Mouse (Mus musculus) heart, embryonic 10.5 days (tissue): ENCODE measurements at regions not wholly inside any gene's neighbourhood (a gene's known extent, or its start where the extent isn't known, plus 50 kb on each side); places are given as distances from the start of the nearest gene placed in this dataset.

Experiments used
- DNase-seq: peaks from one replicate; pipeline ENCODE4 v3.0.0-alpha.2; 2017; ENCODE audit warnings: low spot score
- H3K27ac ChIP-seq: fragments of 300-500 bp; sonication (generic); 2 replicates; pipeline ENCODE4 v1.5.1; 2016; ENCODE audit warnings: mild to moderate bottlenecking
- H3K27me3 ChIP-seq: fragments of 300-500 bp; sonication (generic); 2 replicates; pipeline ENCODE4 v1.6.1; 2016; ENCODE audit warnings: mild to moderate bottlenecking; ENCODE audit not compliant: poor library complexity, insufficient read depth, severe bottlenecking
- H3K36me3 ChIP-seq: fragments of 300-500 bp; sonication (generic); 2 replicates; pipeline ENCODE4 v1.6.1; 2016; ENCODE audit warnings: mild to moderate bottlenecking, moderate library complexity
- H3K4me1 ChIP-seq: fragments of 300-500 bp; sonication (generic); 2 replicates; pipeline ENCODE4 v1.6.1; 2016; ENCODE audit warnings: mild to moderate bottlenecking
- H3K4me3 ChIP-seq: fragments of 300-500 bp; sonication (generic); 2 replicates; pipeline ENCODE4 v1.5.1; 2016; ENCODE audit warnings: mild to moderate bottlenecking, moderate library complexity
- H3K9me3 ChIP-seq: fragments of 300-500 bp; sonication (generic); 2 replicates; pipeline ENCODE4 v1.6.1; 2016; ENCODE audit warnings: mild to moderate bottlenecking, moderate library complexity
- WGBS: fragments of 180-500 bp; shearing (Covaris S2); methylation state at CpG from one replicate; pipeline ENCODE4 v1.1.7; 2016; 5-methylcytosine and 5-hydroxymethylcytosine counted together

DNA sequence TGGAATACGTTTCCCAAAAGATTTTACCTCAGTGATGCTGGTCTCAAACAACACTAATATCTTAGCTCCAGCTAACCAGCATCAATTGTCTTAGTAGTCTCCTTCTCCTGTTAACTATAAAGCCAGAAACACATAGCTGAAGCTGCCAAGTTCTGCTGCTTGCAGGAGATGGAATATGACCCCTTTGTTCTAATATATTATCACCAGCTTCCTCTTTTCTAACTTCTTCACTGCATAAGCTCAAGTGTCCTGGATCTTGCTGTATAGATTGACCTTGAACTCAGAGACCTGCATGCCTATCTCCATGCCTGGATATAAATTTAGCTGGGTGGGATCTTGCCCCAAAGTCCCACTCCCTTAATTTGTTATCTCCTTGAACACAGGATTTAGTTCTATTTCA lies 94.8 kb downstream of the Rbm46 start:
- H3K27me3 ChIP-seq = no peaks in the 10 kb centered on the region
- WGBS = 82% methylated on average over 1 of the region's 1 CpGs
- H3K27ac ChIP-seq = no peak overlapping the region
- no peak overlapping the region for H3K4me3 ChIP-seq
- no peaks in the 10 kb centered on the region for H3K9me3 ChIP-seq
- no peak for DNase-seq
- no peaks in the 10 kb centered on the region for H3K4me1 ChIP-seq
- H3K36me3 ChIP-seq = no peaks in the 10 kb centered on the region

DNA sequence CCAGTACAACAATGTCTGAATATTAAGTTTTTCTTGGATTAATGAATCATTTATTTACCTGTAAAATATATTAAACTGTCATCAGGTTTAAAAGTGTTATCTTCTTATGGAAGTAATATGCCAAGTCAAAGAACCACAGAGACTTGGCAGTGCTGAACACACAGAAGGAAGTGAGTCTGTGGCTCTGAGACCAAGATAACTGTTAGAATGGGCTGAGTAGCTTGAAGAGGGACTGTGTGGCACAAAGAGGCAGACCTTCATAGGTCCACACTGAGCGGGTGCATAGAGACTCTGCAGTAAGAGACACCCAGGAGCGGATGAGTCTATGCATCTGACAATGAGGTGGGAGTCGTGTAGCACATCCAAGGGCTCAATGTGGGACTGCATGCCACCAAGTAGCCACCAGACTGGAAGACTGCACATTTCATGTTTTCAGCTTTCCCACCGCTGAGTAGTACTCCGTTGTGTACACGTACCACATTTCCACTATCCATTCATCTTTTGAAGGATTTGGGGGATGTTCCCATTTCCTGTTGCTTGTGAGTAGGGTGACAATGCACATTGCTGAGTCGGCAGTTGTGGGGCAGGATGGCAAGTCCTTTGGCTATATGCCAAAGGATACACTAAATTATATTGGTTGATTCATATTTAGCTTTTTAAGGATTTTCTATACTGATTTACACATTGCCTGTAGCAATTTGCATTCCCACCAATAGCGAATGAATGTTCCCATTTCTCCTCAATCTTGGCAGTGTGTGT lies 105.6 kb downstream of the Rbm46 start:
- H3K36me3 ChIP-seq = no peaks in the 10 kb centered on the region
- no peaks in the 10 kb centered on the region for H3K27me3 ChIP-seq
- H3K9me3 ChIP-seq = no peaks in the 10 kb centered on the region
- H3K4me3 ChIP-seq = no peak overlapping the region
- no peaks in the 10 kb centered on the region for H3K4me1 ChIP-seq
- WGBS = 88% methylated on average over 8 of the region's 8 CpGs
- no peak overlapping the region for H3K27ac ChIP-seq
- DNase-seq = no peak

DNA sequence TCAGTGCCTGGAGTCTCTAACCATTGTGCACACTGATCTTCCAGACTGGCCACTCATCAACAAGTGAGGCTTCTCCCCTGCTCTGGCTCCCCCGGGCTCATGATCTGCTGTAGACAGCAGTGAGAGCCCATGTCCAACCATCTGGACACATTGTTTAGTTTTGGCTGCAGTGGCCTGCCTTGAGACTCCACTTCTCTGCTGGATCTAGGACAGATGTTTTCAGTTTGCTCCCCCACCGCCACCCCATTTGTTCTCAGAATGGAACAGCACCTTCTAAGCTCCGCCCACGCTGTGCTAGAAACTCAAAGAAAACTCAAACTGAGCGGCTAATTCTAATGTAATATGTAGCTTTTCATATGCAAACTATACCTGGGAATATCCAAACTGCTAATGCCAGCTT lies 108.8 kb downstream of the Rbm46 start:
- Histone ChIP-seq H3K36me3 (no peaks in the 10 kb centered on the region), H3K9me3 (no peaks in the 10 kb centered on the region), H3K4me1 (no peaks in the 10 kb centered on the region), H3K4me3 (no peak overlapping the region), H3K27me3 (no peaks in the 10 kb centered on the region), H3K27ac (no peak overlapping the region)
- WGBS = 61% methylated on average over 5 of the region's 5 CpGs
- DNase-seq = no peak

DNA sequence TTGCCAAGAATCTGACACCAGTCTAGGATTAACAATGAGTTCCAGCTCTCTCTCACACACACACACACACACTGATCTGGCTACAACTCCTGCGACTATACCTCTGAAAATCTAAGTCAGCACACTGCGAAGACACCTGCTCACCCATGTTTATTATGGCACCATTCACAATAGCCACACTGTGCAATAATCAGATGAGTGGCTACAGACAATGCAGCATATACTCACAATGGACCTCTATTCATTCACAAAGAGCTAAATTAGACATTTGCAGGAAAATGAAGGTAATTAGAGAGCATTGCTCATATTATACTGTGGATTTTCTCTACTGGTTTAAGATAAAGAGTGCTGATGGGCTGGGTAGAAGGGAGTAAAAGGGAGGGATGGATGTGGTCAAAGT lies 116.3 kb downstream of the Rbm46 start:
- H3K27ac ChIP-seq = no peak overlapping the region
- H3K4me1 ChIP-seq = no peaks in the 10 kb centered on the region
- no peaks in the 10 kb centered on the region for H3K9me3 ChIP-seq
- 80% methylated on average over 2 of the region's 2 CpGs for WGBS
- no peak for DNase-seq
- no peaks in the 10 kb centered on the region for H3K36me3 ChIP-seq
- H3K4me3 ChIP-seq = no peak overlapping the region
- no peaks in the 10 kb centered on the region for H3K27me3 ChIP-seq

GRCm38 (mm10) chr3:82758967-82759366 lies 117.3 kb downstream of the Rbm46 start:
- Histone ChIP-seq H3K27me3 (no peaks in the 10 kb centered on the region), H3K4me3 (no peak overlapping the region), H3K27ac (no peak overlapping the region), H3K9me3 (no peaks in the 10 kb centered on the region), H3K36me3 (no peaks in the 10 kb centered on the region), H3K4me1 (no peaks in the 10 kb centered on the region)
- 64% methylated on average over 1 of the region's 1 CpGs for WGBS
- DNase-seq = no peak

GRCm38 (mm10) chr3:82725546-82725945 lies 150.7 kb downstream of the Rbm46 start:
- Histone ChIP-seq H3K9me3 (no peaks in the 10 kb centered on the region), H3K4me1 (no peaks in the 10 kb centered on the region), H3K4me3 (no peak overlapping the region), H3K36me3 (no peaks in the 10 kb centered on the region), H3K27ac (no peak overlapping the region), H3K27me3 (no peaks in the 10 kb centered on the region)
- WGBS = 25% methylated on average over 3 of the region's 3 CpGs
- DNase-seq = no peak

GRCm38 (mm10) chr3:82707628-82708027 lies 159.7 kb upstream of the Npy2r start:
- 90% methylated on average over 4 of the region's 4 CpGs for WGBS

DNA sequence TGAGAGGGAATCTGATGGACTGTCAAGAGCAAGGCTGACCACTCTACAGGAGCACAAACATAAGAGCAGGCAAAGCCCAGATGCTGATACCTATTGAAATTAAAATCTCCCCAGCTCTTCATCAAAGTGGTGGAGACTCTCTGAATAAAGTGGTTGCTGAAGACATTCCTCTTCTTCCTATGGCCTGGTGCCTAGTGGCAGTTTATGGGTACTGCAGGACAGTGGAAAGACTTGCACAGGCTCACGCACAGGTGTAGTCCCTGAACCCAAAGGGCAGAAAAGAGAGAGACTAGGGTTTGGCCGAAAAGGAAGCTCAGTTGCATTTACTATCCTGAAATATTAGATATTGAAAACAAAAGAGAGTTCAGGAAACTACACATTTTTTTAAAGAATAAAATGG lies 144.2 kb upstream of the Npy2r start:
- Histone ChIP-seq H3K36me3 (no peaks in the 10 kb centered on the region), H3K4me1 (no peaks in the 10 kb centered on the region), H3K27ac (no peak overlapping the region), H3K27me3 (no peaks in the 10 kb centered on the region), H3K9me3 (no peaks in the 10 kb centered on the region), H3K4me3 (no peak overlapping the region)
- WGBS = 81% methylated on average over 2 of the region's 2 CpGs
- no peak for DNase-seq

More at GRCm38 (mm10) chr3:82707628-82708027, 159.7 kb upstream of the Npy2r start:
- no peak for DNase-seq
- Histone ChIP-seq H3K4me3 (no peak overlapping the region), H3K36me3 (no peaks in the 10 kb centered on the region), H3K27ac (no peak overlapping the region), H3K27me3 (no peaks in the 10 kb centered on the region), H3K9me3 (no peaks in the 10 kb centered on the region), H3K4me1 (no peaks in the 10 kb centered on the region)

DNA sequence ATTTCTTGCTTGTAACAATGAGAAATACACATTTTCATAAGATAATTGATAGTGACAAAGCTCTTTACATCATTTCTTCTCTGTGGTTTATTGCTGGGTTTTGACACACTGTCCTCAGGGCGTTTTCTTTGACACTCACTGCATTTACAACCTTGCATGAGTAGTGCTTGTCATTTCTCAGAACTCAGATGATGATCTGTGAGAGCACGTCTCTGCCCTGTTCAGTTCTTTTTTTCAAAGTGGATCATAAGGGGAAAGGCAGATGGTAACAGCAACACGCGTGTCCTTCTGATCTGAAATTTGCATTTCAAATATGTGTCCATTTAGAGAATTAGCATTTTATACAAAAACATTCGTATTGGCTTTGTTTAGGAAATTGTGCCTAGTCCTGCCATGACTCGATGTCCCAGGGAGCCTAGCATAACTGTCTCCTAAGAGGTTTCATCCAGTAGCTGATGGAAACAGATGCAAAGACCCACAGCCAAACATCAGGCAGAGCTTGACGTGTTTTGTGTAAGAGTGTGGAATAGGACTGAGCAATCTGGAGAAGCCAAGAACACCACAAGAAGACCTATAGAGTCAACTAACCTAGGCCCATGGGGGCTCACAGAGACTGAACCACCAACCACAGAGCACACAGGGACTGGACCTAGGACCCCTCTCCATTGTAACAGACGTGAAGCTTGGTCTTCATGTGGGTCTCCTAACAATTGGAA lies 108.4 kb upstream of the Npy2r start:
- Histone ChIP-seq H3K36me3 (no peaks in the 10 kb centered on the region), H3K4me1 (no peaks in the 10 kb centered on the region), H3K4me3 (no peak overlapping the region), H3K27ac (no peak overlapping the region), H3K27me3 (no peaks in the 10 kb centered on the region), H3K9me3 (no peaks in the 10 kb centered on the region)
- 84% methylated on average over 8 of the region's 8 CpGs for WGBS
- no peak for DNase-seq

DNA sequence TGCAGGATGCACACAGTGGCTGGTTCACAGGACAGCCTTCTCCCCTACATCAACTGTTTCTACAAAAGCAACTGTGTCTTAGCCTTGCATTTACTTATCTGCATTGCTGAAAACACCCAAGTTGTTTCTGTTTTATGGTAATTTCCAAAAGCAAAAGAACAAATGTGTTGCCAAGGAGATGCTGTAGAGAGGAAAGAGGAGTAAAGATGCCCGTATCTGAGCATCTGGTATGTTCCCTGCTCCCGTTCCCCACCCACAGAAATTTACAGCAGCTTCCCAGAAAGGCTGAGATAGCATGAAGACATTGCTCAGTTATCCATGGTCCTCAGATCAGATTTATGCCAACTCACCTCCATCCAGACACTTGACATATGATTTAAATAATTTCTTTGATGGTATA lies 104.5 kb upstream of the Npy2r start:
- Histone ChIP-seq H3K36me3 (no peaks in the 10 kb centered on the region), H3K4me3 (no peak overlapping the region), H3K4me1 (no peaks in the 10 kb centered on the region), H3K9me3 (no peaks in the 10 kb centered on the region), H3K27me3 (no peaks in the 10 kb centered on the region), H3K27ac (no peak overlapping the region)
- 70% methylated on average over 2 of the region's 2 CpGs for WGBS
- DNase-seq = no peak

DNA sequence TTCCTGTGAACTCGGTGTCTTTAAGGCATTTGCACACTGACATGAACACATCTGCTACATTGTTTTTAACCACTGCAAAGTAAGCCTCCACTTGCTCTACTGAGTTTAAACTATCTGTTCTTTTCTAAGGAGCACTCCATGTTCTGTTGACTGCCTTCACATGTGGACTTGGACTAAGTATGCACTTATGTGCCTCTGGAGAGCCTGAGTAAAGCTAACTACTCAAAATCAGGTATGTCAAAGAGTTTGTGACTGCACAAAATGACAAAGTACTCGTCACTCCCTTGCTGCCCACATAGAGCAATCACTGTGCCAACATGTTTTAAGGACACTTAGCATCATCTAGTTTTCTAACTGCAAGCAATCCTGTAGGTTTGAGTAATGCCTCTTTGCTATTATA lies 92.2 kb upstream of the Npy2r start:
- WGBS = 76% methylated on average over 2 of the region's 2 CpGs
- DNase-seq = no peak
- no peak overlapping the region for H3K27ac ChIP-seq
- 0 out of 2 replicates have a peak, but pooled peaks cover 3% of the 10 kb centered on the region for H3K4me1 ChIP-seq
- H3K4me3 ChIP-seq = no peak overlapping the region
- H3K27me3 ChIP-seq = no peaks in the 10 kb centered on the region
- H3K36me3 ChIP-seq = no peaks in the 10 kb centered on the region
- H3K9me3 ChIP-seq = no peaks in the 10 kb centered on the region

GRCm38 (mm10) chr3:82636666-82637065 lies 88.8 kb upstream of the Npy2r start:
- peak overlapping the region; percentile 49; the same call in 1 of the 2 replicates for H3K27ac ChIP-seq
- 7% methylated on average over 3 of the region's 3 CpGs for WGBS

DNA sequence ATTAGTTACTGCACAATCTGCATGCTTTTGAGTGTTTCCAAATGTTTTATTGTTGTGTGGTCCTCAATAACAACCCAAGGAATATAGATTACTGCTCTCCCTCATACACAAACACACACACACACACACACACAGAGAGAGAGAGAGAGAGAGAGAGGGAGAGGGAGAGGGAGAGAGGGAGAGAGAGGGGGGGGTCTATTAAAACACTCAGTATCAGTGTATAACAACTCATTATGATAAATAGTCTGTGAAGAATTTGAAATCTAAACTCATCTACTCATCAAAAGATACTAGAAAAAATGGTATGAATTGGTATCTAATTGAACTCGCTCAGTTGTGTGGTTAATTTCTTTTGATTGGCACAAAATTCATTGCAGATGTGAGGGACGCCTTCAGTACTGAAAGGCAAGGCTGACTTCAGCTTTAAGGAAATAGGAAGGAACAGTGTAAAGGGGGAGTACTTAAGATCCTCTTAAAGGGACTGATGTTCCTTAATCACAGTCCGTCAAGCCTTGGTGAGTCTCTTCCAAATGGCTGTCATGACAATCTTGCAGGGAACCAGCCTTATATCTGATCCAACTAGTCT lies 72.6 kb upstream of the Npy2r start:
- DNase-seq = no peak

More at GRCm38 (mm10) chr3:82636666-82637065, 88.8 kb upstream of the Npy2r start:
- peak; percentile 77 for DNase-seq
- Histone ChIP-seq H3K9me3 (no peaks in the 10 kb centered on the region), H3K4me3 (no peak overlapping the region), H3K27me3 (no peaks in the 10 kb centered on the region), H3K4me1 (0 out of 2 replicates have a peak, but pooled peaks cover 3% of the 10 kb centered on the region), H3K36me3 (no peaks in the 10 kb centered on the region)

More for the DNA sequence above, 72.6 kb upstream of the Npy2r start:
- H3K27me3 ChIP-seq = no peaks in the 10 kb centered on the region
- no peaks in the 10 kb centered on the region for H3K4me1 ChIP-seq
- H3K36me3 ChIP-seq = no peaks in the 10 kb centered on the region
- no peak overlapping the region for H3K4me3 ChIP-seq
- no peaks in the 10 kb centered on the region for H3K9me3 ChIP-seq
- no peak overlapping the region for H3K27ac ChIP-seq
- 73% methylated on average over 3 of the region's 3 CpGs for WGBS
